Mouse (Mus musculus): Measurements from ENCODE around the gene Rabif.
A peak's percentile ranks its signal among the peaks of the same experiment; 100 is the strongest.
"Not testable (repeated sequence)": the region's sequence is repeated elsewhere in the genome, so short reads cannot be mapped to it uniquely, and the experiment has no call there.

Rabif gene

GRCm38 (mm10) chr1:134513312-134513860, 18.9 kb downstream of the Rabif start:
- peak; percentile 6 for DNase-seq

- DNase-seq: no peak
These were observed 19.6 kb downstream of the Rabif start for GRCm38 (mm10) chr1:134513876-134514590.

GRCm38 (mm10) chr1:134515891-134516290, 21.4 kb downstream of the Rabif start:
- DNase-seq: no peak

- DNase-seq: no peak
These were observed 22.2 kb downstream of the Rabif start for GRCm38 (mm10) chr1:134516491-134517198.

- not testable (repeated sequence) for DNase-seq
These were observed 23.4 kb downstream of the Rabif start for GRCm38 (mm10) chr1:134517841-134518240.

GRCm38 (mm10) chr1:134518677-134519076, 24.2 kb downstream of the Rabif start:
- DNase-seq: peak; percentile 85

- DNase-seq: not testable (repeated sequence)
These were observed 24.8 kb downstream of the Rabif start for GRCm38 (mm10) chr1:134519201-134519600.

- DNase-seq: no peak
These were observed 25.7 kb downstream of the Rabif start for GRCm38 (mm10) chr1:134520001-134520721.

- no peak for DNase-seq
These were observed 26.7 kb downstream of the Rabif start for GRCm38 (mm10) chr1:134521163-134521562.

GRCm38 (mm10) chr1:134522325-134522724, 27.9 kb downstream of the Rabif start:
- no peak for DNase-seq

GRCm38 (mm10) chr1:134524424-134524823, 30.0 kb downstream of the Rabif start:
- peak; percentile 39 for DNase-seq

- DNase-seq: no peak
These were observed 30.6 kb downstream of the Rabif start for GRCm38 (mm10) chr1:134525015-134525414.

GRCm38 (mm10) chr1:134526752-134527151, 32.3 kb downstream of the Rabif start:
- DNase-seq: no peak

- DNase-seq: no peak
These were observed 36.2 kb downstream of the Rabif start for GRCm38 (mm10) chr1:134530618-134531017.

- not testable (repeated sequence) for DNase-seq
These were observed 39.3 kb downstream of the Rabif start for GRCm38 (mm10) chr1:134533710-134534109.

GRCm38 (mm10) chr1:134535054-134535453, 40.6 kb downstream of the Rabif start:
- no peak for DNase-seq

- no peak for DNase-seq
These were observed 41.1 kb downstream of the Rabif start for GRCm38 (mm10) chr1:134535513-134535912.

- no peak for DNase-seq
These were observed 46.2 kb downstream of the Rabif start for GRCm38 (mm10) chr1:134540610-134541009.

GRCm38 (mm10) chr1:134548231-134548630, 53.8 kb downstream of the Rabif start:
- DNase-seq: no peak

- DNase-seq: no peak
These were observed 55.2 kb downstream of the Rabif start, which contains the start of gene Mgat4e for GRCm38 (mm10) chr1:134549632-134550132. TSS of gene Mgat4e (minus strand) at chr1:134549682.

- no peak for DNase-seq
These were observed 57.4 kb downstream of the Rabif start for GRCm38 (mm10) chr1:134551869-134552268.

GRCm38 (mm10) chr1:134552396-134552795, 57.9 kb downstream of the Rabif start:
- DNase-seq: no peak

All from thymus, postnatal 25 days (tissue).